Mouse (Mus musculus) brain, adult 10 weeks (tissue): ENCODE data around the gene Cyp2a22. TPM values are rescaled to one million over a fixed set of nuclear protein-coding genes. Genes with fewer than 3 reads are reported as not detected.

Experiments
- polyA plus RNA-seq: library from polyadenylated mRNA; stranded (reverse); fragments of 350-450 nt; fragmentation: Illumina TruSeq; extraction: RNeasy Lipid Tissue Mini Kit (QIAGEN cat#74804); gene quantifications from one replicate; pipeline ENCODE4 v1.2.3, GENCODE M21; 2015; ENCODE audit warnings: low read depth, low replicate concordance

Cyp2a22 gene
- not detected for polyA plus RNA-seq

DNA sequence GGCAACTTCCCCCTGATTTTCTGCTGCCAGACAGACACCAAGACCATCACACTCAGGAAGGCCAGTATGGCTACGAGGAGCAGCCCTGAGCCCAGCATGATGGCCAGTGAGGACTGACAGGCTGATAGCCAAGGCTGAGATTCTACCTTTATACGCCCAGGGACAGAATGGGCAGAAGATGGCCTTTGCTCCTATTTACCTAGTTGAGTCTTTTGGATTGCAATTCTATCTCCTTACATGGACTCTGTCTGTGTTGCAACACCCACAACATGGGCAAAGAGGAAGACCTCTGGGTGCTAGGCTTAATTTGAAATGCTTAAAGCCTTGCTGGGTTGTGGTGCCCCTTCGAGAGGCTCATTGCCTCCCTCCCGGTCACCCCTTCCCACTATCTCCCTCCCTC lies at the start of gene Cyp2a22:
TSS of gene Cyp2a22 (minus strand) at position 123 of the 400 bp plus-strand sequence.

Other genes starting within 250 kb of the Cyp2a22 start
- not detected for gene Cyp2b19, start 182.2 kb downstream of the Cyp2a22 start, polyA plus RNA-seq
- gene Cyp2g1, start 130.5 kb downstream of the Cyp2a22 start, polyA plus RNA-seq, result not detected
- 0.48 TPM for gene Cyp2a5, start 104.1 kb downstream of the Cyp2a22 start, polyA plus RNA-seq
- gene Cyp2a12, start 89.7 kb upstream of the Cyp2a22 start, polyA plus RNA-seq, result not detected
- 0.40 TPM for gene Cyp2f2, start 180.5 kb upstream of the Cyp2a22 start, polyA plus RNA-seq
- not detected for gene Cyp2t4, start 214.3 kb upstream of the Cyp2a22 start, polyA plus RNA-seq
- 83.3 TPM for gene Egln2, start 227.4 kb upstream of the Cyp2a22 start, polyA plus RNA-seq
- gene Rab4b, start 239.5 kb upstream of the Cyp2a22 start, polyA plus RNA-seq, result 112 TPM
- not detected for gene Gm21983, start 241.7 kb upstream of the Cyp2a22 start, polyA plus RNA-seq
- 8.4 TPM for gene Mia, start 241.8 kb upstream of the Cyp2a22 start, polyA plus RNA-seq